Mouse (Mus musculus): ENCODE results near the gene Arhgef2.

Gene Arhgef2

DNA sequence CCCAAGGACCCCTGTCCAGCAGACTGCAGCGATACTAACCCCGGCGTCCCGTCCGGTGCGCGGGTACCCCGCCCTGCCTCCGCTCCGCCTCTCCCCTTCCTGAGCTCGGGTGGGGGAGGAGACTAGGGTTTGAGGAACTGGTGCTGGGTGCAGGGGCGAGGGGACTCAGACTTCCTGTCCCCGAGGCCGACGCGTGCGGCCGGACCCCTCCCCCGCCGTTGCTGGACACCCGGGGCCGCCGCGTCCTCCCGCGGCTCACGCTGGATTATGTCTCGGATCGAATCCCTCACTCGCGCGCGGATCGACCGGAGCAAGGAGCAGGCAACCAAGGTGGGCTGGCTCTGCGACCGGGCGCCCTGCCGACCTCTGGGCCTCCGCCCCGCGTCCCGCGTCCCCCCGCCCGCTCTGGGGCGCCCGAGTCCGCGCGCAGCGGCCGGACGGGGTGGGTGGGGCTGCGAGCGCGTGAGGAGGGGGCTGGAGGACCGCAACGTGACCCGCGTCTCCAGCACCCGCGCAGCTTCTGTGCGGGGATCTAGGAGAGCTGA lies 15.3 kb downstream of the Arhgef2 start:
- no peak for DNase-seq (ENCODE audit: low read depth, low spot score)

DNA sequence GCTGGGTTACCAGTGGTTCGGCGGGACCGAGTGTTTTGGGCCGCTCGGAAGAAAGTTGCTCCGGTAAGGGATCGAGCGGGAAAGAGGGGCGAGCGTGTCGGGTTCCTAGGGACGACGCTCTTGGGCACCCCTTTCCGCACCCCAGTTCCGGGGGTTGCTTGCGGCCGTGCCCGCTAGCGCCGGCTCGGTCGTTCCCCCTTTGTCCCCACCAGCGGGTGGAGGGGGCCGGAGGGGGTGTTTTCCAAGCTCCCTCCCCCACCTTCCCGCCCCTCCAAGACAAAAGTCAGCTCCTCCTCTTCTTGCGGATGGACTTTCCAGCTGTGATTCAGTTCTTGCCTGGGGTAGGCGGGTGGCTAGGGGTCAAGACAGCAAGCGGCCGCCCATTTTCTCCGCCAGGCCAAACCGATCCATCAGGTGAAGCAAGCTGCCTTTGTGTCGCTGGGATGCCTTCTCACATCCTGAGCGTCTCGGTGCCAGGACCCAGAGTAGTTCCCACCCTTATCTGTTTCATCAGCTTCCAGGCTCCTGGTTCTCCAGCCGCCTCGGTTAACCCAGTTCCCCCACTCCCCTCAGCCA lies 15.9 kb downstream of the Arhgef2 start:
- no peak for DNase-seq (ENCODE audit: low read depth, low spot score)

DNA sequence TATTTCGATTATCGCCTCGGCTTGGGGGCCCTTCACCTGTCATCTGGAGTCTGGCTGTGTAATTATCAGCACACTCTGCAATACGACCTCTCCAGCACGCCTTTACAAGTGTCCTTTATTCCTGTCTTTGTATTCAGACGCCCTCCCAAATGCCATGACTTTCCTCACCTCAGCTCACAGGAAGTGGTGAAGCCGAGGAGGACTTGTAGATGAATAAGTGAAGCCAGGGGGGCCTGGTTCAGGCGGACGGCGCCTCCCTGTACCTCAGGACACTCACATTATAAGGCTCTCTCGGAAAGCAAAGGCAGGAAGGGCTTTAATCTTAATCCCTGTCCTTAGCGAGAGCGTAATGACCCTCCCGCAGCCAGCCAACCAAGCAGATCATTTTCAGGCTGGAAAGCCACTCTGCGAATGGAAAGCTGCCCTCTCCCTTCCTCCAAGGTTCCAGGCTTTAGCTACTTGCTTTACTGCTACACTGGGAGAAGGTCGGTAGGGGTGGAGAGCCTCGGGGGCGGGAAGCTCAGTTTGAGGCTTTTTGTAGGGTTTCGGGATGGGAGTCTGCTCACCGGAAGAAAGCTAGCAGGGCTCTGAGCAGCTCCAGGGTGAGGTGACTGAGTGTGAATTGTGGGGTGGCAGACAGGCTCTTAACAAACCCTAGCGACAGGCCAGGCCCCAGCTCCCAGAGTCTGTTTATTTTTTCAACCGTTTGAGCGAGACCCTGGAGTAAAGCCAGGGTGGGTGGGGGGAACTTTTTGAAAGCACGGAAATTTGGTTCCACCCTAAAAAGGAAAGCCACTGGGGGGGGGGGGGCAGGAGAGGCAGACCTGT lies 16.6 kb downstream of the Arhgef2 start:
- peak; percentile 67 for DNase-seq (ENCODE audit: low read depth, low spot score)

DNA sequence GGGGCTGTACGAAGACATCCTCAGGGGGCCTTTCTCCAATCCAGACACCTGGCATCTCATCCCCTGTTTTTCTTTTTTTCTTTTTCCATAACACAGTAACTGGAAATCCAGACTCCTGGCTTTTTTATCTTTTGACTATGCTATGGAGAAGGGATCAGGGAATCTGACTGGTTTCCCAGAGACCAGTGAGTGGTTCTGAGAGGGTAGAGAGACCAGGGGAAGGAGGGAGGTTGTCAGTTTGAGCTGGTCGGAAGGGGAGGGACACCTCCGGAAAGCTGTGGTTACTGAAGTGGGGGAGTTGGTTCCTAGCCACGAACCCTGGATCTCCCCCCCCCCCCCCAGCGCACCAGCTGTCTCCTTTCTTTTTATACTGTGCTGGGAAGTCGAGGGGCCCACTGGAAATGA lies 17.2 kb downstream of the Arhgef2 start:
- no peak for DNase-seq (ENCODE audit: low read depth, low spot score)

DNA sequence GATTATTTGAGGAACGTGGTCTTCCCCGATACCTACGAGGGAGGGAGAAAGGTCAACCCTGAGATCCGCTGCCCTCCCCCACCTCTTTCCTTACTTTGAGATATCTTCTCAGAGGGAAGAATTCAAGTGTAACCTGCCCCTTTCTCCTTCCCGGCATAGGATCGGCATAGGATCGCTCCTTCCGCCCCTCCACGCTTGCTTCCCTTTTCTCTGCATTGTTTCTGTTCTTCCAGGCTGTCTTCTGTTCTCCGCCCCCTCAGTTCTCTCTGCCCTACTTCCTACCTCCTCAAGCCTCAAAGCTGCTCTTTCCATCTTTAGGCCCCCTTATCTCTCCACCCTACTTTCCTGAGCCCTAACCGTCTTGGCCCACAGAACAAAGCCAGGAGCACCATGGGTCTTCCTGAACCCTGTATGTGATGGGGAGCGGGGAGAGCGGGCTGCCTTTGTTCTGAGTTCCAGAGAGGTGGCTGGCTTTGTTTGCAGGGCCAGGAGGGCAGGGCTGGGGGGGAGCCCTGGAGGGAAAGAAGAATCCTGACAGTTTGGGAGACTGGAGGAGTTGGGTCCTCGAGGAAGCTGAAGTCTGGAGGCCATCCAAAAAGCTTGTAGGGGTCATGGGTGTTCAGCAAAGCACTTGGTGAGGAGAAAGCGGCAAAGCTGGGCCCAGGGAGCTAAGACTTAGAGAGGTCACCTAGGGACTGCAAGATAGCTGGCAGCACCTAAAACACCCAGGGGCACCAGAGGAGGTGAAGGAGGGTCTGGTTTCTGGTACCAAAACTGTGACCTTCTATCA lies 17.8 kb downstream of the Arhgef2 start:
- no peak for DNase-seq (ENCODE audit: low read depth, low spot score)

DNA sequence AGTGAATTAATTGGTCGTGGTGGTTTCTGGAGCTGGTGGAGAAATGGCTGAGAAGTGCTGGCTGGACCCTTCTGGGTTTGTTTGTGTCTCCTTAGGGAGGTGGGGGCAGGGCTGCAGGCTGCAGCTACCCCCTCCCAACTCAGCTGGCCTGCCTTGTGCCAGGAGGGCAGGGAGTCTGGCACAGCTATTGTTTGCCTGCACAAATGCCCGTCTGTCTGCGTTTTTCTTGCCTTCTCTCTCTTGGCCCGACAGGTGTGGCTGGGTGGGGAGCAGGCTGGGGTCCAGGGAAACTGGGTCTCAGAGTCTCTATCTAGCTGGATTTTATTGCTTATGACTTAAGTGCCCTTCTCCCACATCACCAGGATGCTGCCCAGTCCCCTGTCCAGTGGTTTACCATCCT lies 18.6 kb downstream of the Arhgef2 start:
- DNase-seq (ENCODE audit: low read depth, low spot score): no peak

DNA sequence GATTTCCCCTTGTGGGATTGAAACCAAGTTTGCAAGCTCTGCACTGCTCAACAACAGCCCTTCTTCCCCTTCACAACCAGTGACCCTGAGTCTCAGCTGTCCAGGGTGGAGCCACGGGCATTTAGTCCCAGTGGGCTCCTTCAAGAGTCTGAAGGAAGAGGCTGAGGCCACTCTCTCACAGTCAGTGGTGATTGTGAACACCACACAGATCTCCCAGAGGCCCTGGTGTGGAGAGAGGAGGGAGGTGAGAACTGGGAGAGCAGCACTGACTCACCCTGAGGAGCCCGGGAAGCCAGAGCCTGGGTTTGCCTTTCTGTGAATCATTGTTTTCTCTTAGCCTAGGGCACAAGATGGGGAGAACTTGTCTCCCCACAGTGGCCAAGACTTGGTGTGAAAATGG lies 19.2 kb downstream of the Arhgef2 start:
- no peak for DNase-seq (ENCODE audit: low read depth, low spot score)

GRCm38 (mm10) chr3:88625531-88625930 lies 19.8 kb downstream of the Arhgef2 start:
- DNase-seq (ENCODE audit: low read depth, low spot score): no peak

GRCm38 (mm10) chr3:88626316-88626715 lies 20.6 kb downstream of the Arhgef2 start:
- DNase-seq (ENCODE audit: low read depth, low spot score): no peak

DNA sequence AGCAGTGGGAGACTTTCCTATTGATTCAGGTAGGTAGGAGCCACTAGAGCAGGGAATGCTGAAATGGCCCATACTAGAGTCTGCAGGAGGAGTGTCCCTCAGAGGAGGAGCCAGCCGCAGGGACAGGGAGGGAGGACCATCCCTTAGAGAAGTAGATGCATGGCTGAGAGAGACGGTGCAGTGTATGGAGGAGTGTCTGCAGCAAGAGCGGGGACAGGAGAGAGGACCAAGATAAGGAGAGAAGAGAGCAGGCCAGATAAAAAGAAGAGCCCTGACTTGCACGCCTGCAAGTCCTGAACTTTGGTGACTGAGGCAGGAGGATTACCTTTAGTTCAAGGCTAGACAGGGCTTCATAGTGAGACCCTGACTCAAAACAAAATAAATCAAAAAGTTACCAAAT lies 21.3 kb downstream of the Arhgef2 start:
- no peak for DNase-seq (ENCODE audit: low read depth, low spot score)

DNA sequence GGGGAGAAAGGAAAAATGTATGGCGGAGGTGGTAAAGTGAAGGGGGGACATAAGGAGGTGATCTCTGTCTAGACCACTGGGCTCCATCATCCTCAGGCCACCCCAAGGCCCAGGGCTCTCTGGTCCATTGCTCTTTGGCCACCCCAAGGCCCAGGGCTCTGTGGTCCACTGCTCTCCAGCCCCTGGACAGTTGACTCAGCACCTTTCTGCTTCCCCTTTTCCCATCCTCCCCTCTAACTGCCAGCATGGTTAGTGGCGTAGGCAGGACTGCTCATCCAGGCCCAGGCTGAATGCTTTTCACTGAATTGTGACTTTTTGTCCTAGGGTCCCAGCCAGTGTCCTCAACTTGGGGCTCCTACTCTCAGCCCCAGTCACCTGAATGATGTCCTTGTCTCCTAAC lies 21.8 kb downstream of the Arhgef2 start:
- DNase-seq (ENCODE audit: low read depth, low spot score): no peak

DNA sequence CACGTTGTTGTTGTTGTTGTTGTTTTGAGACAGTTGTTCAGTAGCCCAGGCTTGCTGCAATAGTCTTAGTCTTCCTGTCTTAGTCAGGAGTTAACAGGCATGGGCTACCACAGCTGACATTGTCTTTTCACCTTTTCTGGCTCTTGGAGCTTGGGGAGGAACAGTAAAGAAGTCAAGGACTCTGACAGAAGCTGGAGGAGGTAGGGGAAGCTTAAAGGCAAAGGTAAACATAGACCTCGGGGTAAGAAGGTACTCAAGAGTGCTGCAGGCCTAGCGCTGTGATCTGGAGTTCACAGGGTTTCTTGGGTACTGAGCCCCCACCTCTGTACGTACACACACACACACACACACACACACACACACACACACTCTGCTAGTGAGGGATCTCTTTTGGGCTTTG lies 23.0 kb downstream of the Arhgef2 start:
- no peak for DNase-seq (ENCODE audit: low read depth, low spot score)

GRCm38 (mm10) chr3:88629244-88629643 lies 23.5 kb downstream of the Arhgef2 start:
- DNase-seq (ENCODE audit: low read depth, low spot score): no peak

GRCm38 (mm10) chr3:88630018-88630417 lies 24.3 kb downstream of the Arhgef2 start:
- no peak for DNase-seq (ENCODE audit: low read depth, low spot score)

GRCm38 (mm10) chr3:88630849-88631341 lies 25.1 kb downstream of the Arhgef2 start:
- no peak for DNase-seq (ENCODE audit: low read depth, low spot score)

DNA sequence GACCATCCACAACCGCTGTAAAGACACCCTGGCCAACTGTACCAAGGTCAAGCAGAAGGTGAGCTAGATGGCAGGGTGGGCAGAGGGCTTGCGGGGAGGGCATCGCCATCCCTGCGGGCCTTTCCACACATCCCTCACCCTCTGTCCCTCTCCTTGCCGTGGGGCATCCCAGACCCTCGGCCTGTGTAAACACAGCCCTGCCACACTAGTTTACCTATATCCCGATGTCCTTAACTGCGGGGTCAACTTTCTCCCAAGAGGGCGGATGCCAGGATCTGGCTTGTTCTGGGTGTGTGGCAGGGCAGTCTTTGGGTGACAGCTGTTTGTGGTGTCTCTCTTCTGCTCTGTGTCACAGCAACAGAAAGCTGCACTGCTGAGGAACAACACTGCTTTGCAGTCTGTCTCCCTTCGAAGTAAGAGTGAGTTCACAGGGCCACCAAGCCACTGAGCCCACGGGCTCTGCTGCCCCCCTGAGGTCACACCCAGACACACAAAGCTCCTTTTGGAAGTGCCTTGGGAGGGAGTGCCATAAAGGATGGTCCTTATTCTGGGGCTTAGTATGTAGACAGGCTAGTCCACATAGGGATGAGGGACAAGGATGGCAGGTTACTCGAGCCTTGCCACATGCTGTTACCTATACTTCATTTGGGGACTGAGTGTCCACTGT lies 26.3 kb downstream of the Arhgef2 start:
- peak; percentile 40 for DNase-seq (ENCODE audit: low read depth, low spot score)

DNA sequence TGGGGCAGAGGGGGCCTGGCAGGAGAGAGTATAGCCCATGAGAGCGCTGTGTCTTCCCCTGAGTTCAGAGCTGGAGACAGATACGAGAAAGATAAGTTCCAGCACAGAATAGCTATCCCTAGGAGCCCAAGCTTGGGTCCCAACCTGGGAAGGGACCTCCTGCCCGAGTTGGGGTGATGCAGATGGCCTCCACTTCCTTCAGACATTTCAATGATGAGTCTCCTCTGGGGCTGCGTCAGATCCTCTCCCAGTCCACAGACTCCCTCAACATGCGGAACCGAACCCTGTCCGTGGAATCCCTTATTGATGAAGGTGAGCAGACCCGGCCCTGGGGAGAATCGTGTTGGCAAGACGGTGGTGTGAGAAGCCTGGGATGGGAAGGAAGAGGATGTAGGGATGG lies 27.3 kb downstream of the Arhgef2 start:
- no peak for DNase-seq (ENCODE audit: low read depth, low spot score)

- DNase-seq (ENCODE audit: low read depth, low spot score): no peak
Observed at GRCm38 (mm10) chr3:88635506-88636275, 29.9 kb downstream of the Arhgef2 start.

GRCm38 (mm10) chr3:88636555-88636986 lies 30.8 kb downstream of the Arhgef2 start:
- DNase-seq (ENCODE audit: low read depth, low spot score): no peak

DNA sequence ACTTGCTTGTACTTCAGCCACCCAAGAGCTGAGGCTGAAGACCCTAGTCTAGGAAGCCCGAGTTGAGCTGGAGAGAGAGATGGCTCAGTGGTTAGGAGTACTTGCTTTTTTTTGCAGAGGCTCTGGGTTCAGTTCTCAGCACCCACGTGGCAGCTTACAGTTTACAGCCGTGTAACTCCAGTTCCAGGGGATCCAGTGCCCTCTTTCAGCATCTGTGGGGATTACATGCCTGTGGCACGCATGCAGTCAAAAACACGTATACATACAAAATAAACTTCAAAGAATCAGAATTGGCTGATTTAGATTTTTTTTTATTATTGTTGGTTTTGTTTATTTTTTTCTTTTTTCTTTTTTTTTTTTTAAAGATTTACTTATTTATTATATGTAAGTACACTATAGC lies 31.4 kb downstream of the Arhgef2 start:
- no peak for DNase-seq (ENCODE audit: low read depth, low spot score)

DNA sequence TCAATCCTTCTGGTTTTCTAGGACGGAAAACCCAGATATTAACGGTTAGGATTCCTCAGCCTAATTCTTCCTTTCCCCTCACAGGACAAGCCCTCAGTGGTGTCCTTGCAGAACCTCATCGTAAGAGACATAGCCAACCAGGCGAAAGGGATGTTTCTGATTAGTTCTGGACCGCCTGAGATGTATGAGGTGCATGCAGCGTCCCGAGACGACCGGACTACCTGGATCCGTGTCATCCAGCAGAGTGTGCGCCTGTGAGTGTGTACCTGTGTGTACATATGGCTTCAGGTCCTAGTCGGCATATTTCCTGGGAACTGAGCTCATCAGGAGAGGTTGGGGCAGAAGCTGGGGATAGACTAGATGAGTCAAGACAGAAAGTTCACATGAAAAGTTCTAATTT lies 33.5 kb downstream of the Arhgef2 start:
- DNase-seq (ENCODE audit: low read depth, low spot score): no peak
